Mouse (Mus musculus): ENCODE measurements around the gene Ank2.

Gene Ank2

DNA sequence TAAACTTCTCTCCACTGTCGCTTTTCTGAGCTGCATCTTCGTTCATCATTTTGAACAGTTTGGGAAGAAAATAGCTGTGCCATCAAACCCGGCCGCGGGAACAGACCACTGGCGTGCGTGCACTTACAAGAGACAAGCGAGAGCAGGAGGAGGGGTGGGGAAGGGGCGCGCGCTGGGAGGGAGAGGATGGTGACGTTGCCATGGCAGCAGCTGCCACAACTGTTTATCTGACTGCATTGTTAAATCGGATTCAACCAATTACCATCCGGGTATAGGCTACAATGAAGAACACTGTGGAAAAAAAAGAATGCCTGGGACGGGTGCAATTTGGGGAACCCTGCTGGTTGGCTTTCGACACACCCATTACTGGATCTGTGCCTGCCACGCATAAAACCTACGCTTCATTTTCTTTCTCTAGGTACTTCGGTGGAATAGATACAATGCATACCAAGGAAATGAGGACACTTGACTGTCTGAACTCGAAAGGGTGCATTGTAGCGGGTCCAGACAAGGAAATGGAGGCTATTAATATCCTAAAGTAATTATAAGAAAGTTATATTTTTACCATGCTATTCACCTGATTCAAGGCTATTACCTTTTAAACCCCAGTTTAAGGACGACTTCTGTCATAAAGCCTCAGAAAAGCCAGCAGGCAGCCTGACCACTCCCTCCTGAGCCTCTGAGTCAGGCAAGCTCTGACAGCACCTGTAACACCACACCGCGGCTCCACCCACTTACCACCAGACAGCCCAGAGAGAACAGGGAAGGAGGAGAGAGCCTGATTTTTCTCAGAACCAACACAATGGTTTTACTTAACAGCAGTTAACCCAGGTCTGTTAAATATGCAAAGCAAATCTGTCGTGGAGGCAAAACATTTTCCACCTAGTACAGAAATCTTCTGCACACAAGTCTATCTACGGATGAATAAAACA is 273.1 kb downstream of the Ank2 start:
- DNase-seq, result peak; percentile 95

DNA sequence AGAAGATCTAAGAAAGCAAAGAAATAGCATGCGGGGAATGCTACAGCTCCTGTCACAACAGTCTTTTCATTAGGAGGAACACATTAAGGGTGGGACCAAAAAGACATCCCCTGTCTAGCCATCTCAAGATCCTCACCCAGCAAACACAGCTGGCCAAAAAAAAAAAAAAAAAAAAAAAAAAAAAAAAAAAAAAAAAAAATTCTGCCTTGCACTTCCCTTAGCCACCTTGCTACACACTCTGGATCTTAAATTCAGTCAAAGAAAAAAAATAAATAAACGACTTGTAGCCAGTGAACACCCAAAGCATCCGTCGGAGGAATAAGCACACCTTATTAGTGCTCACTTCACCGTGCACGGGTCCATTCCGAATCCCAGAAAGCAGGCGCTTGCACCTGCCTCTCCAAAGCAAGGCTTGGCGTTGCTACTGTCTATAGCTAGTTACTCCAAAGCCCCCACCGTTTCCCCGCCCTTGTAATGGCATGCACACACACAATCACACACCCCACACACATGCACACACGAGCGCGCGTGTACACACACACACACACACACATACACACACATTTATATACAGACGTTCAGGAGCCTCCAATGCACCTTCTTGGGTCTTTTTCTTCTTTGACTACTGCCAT is 273.9 kb downstream of the Ank2 start:
- DNase-seq, result no peak

DNA sequence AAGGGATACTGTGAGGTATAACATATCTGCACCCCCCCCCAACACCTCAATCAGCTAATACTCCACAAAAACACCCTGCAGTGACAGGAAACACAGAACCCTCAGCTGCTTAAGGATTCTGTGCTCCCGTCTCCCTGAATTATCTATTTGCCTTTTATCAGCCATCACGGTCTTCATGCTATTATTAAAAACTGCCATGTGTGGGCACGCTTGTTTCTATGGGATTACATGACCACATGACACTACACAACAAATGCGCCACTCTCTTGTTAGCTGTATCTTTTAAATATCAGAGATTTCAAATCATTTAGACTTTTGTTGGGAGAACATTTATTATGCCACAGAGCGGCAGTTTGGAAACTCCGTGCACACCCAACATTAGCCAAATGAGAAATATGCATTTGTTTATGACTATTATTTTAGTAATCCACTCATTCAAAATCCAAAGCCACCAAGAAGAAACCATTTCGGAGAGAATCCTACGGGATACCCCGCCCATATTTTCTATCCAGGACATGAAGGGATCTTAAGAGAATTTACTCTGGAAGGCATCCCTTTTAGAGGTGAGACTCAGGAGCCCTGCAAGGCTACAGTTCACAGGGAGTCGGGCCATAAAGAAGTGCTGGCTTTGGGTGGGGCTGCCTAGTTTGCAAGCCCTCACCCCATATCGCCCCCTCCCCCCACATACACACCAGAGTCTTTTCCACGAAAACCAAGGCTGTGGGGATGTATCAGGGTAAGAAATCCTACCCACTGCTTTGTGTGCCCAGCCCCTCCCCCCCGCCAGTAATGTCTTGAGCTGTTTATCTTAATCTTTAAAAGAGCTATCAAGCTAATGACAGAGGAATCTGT is 274.6 kb downstream of the Ank2 start:
- peak; percentile 58 for DNase-seq

DNA sequence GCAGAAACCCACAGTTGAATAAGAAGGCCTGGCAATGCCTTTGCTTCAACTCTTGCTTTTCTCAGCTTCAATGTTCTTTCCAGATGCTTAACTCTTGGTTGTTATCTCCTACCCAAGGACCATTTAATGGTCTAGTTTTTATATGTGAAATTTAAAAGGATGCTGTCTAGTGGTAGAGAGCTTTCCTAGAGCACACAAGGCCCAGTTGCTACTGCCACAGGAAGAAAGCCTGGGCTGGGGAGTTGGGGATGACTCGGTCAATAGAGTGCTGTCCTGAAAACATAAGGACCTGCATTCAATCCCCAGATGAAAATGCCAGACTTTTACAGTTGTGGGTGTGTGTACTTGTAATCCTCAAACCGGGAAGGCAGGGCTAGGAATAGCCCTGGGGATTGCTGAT is 277.1 kb downstream of the Ank2 start:
- no peak for DNase-seq

DNA sequence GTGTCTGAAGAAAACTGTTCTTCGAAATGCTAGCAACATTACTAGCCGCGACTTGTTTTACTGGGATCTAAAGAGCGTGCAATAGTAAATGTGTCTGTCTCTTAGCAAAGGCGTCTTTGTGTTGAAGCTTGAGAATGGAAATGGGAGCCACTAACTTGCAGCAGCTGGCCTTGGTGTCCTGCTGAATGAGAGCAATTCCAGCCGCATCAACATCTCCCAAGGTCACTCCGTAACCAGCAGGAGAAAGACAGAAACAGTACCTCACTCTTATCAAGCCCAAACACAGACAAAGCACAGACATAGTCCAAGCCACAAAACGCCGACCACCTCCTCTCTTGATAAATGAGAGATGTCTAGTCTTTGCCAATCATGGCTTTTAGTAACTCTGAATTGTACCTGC is 278.3 kb downstream of the Ank2 start:
- DNase-seq, result no peak

DNA sequence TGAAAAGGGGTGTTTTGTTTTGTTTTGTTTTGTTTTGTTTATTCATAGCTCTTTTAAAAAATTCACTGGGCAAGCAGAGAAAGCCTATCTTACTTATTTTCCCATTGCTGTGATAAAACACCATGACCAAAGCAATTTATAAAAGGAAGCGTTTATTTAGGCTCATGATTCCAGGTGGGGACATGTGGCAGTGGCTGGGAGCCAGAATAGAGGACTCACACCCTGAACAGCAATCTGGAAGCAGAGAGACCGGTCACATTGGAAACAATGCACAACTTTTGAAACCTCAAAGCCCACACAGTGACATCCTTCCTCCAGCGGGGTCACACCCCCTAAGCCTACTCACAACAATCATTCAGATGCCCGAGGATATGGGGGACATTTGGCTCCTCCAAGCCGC is 285.6 kb downstream of the Ank2 start:
- no peak for DNase-seq

DNA sequence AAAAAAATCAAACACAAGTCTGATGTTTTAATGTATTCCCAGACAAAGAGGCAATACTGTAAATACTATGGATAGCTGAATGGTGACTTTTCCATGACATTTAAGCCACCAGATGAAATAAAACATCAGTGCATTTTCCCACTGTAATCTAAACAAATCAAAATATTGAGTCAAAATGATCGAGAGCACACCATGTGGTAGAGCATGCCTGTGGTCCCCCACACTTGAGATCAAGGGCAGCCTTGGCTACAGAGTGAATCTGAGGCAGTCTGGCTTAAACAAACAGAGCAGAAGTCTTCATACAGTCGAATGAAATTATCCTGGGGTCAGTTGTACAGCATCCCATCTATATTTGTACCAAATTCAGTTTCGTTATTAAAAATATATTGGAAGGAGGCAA is 288.0 kb downstream of the Ank2 start:
- no peak for DNase-seq

DNA sequence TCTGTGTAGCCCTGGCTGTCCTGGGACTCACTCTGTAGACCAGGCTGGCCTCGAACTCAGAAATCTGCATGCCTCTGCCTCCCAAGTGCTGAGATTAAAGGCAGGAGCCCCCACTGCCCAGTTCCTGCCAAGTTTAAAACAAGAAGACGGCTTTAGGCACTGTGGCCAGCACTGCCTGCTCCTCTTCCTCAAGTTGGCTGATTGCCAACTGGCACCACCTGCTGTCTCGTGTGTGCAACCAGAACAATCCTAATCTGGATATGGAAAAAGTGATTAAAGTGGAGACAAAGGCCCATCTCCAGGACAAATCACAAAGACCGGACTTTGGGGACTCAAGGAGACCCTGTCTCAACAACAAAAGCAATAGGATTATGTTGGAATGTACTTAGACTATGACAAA is 288.6 kb downstream of the Ank2 start:
- peak; percentile 61 for DNase-seq

DNA sequence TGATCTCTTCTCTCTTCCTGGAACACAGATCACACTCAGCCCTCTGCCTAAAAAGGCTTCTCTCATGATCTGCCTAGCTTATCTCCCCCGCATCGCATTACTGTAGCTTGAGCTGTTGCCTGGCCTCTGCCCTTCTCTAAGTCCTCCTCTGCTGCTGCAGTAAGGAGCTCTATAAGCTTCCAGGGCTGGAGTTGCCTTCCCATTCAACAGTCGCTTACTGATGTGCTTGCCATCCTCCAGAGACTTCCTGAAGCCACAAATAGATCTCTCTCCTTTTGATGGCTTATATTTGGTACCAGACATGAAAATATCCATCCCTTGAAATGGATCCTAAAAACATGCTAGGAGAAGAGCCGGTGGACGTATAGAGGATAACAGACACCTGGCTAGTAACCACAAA is 290.3 kb downstream of the Ank2 start:
- no peak for DNase-seq

DNA sequence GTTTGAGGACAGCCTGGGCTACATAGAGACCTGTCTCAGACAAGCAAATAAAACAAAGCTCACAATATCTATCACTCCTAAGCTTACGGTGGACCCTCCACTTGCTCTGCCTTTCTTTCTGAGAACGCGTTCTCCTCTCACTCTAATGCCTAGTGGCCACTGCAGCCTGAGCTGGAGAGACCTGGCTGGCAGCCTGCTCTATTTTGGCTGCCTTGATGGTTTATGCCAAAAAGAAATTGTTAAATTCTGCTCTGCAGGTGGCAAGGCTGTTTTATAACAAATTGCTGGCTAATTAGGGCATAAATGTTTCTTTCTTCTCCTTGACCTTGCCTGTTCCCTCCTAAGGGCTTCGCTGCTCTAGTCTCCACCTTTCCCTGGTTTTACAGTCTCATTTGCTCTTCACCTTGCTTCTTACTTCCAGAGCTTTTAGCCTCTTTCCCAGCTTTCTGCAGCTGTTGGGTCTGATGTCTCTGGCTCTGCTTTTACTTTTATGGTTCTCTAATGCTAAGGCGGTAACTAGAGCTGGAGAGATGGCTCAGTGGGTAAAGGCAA is 293.2 kb downstream of the Ank2 start:
- no peak for DNase-seq

DNA sequence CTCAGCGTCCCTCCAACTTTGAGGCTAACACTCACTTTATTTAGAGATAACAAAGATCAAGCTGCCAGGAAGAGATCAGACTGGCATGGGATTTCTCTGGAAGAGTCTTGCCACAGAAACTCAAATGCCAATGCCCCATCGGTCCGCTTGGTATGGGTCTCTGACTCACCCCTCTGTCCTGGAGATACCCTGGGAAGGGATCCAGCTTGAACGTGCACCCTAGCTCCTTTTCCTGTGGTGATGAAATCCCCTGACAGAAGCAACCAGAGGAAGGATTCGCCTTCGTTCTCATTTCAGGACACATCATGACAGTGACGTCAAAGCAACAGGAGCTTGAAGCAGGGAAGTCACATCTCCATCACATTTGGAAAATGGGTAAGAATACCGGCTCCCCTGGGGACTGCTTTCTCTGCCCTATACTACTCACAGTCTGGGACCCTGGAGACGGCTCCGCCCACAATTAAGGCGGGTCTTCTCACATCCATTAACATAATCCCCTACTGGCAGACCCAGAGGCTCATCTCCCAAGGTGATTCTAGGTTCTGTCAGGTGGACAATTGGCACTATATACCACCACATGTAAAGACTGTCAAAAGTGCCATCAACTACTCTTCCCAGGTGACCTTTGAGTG is 296.6 kb downstream of the Ank2 start:
- DNase-seq, result no peak

DNA sequence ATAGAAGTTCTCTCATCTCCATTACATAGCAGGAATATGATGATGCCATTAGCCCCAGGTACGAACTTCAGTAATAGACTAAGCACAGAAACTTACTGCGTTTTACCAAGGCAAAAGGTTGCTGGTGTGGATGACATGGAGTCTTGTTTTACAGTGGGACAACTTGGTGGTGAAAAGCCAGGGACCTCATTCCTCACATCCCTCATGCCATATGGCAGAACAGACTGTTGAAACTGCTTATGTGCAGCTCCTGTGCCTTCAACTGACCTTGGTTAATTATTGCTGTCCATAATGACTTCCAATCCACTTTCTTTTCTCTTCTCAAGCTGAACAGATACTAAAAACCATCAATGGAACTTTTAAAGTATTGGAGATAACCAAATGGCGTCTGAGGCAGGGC is 298.4 kb downstream of the Ank2 start:
- DNase-seq, result no peak

DNA sequence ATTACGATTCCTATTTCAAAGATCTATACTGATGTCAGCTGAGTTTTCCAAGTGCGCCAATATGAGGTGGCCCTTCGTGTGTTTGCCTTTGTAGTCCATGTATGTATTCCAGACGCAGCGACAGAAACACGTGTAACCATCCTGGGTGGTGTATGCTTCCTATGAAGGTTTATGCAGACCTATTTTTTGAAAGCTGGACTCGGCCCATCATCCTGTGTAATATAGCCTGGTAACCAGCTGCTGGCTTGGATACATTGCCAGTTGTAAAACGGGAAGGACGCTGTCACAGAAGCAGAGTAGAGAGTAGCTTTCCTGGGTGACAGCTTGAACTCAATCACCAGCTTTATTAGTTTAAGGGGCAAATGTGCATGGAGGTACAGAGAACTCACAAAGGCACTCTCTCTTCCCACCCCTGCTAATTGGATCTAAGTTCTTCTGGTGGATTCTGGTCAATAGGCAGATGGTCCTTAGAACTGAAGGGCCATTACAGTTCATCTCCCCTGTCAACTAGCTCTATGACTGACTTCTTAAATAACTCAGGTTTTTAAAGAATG is 300.0 kb downstream of the Ank2 start:
- DNase-seq, result peak; percentile 70

DNA sequence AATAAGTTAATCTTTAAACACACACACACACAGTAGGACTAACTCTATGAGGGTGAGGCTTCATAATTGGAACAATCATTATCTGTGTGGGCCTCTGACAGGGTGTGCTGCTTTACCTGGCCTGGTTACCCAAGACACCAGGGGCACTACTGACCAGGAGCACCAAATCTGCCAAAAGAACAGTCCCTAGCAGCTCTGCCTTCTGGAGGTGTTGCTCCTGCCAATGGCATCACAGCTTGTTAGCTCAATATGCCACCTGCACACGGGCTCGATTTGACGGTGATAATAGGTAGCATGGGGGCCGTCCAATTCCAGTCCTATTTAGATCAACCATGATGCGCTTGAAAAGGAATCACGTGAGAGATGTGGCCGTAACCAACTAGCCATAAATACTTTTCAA is 300.5 kb downstream of the Ank2 start:
- no peak for DNase-seq

DNA sequence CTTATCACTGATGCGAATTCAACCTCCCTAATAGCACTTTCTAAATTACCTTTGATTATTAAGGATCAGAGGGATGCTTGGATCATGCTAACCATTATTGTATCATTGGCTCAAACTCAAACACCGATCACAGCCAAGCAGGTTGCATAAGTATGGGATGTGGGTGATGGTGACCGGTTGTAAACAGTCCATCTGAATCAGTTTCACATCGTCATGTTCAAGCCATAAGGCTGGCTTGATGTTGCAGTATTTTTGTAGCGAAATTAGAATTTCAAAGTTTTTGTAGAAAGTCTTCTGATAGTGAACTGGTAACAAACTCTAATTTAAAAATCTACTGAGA is 310.4 kb downstream of the Ank2 start:
- DNase-seq, result no peak

DNA sequence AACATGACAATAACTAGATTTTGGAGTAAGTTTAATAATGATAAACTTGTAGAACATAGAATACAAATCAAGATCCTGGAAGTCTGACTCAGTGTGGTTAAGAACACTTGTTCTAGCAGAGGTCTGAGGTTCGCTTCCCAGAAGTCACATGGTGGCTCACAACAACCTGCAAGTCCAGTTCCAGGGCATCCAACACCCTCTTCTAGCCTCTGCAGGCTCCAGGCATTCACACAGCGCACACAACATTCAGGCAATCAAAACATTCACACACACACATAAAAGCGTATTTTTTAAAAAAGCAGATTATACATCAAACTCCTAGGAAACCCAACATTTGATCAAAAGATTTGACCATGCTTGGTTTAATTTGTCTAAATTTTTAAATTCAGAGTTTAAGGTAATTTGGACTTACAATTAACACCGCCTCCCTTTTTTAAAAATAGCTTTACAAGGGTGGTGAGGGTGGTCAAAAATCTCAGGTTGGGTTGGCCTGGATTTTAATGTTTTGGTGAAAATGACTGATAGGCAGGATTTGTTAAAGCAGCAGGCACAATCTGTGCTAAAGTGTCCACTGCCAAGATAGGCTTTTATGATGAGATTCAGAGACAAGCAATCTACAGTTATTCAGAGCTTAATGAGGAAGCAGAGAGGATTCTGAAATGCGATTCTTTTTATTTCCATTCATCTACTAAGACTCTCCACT is 310.9 kb downstream of the Ank2 start:
- no peak for DNase-seq

DNA sequence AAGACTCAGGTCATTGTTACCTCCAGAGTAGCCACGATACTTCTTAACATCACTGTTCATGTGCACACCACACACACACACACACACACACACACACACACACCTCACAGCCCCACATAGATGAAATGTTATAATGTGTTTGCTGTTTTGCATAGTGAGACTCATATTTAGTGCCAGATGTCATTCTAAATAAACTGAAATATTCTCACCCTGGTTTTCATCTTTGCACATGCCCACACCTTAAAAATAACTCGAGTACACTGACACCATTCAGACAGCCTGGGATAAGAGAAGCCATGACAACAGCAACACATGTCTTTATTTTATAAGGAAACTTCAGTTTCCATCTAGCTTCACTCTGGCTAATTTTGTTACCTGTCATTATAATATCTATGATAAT is 312.1 kb downstream of the Ank2 start:
- no peak for DNase-seq

DNA sequence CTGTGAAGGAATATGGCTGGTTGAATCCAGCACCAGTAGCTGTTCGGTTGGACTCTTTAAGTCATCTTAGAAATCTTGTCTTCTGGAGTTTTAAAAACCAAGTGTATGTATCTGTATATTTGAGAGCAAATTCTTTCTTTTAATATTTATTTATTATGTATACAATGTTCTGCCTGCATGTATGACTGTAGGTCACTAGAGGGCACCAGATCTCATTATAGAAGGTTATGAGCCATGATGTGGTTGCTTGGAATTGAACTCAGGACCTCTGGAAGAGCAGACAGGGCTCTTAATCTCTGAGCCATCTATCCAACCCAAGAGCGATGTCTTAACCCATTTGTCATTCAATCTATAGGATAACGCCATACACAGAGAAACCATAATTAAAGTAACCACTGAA is 312.9 kb downstream of the Ank2 start:
- DNase-seq, result no peak

DNA sequence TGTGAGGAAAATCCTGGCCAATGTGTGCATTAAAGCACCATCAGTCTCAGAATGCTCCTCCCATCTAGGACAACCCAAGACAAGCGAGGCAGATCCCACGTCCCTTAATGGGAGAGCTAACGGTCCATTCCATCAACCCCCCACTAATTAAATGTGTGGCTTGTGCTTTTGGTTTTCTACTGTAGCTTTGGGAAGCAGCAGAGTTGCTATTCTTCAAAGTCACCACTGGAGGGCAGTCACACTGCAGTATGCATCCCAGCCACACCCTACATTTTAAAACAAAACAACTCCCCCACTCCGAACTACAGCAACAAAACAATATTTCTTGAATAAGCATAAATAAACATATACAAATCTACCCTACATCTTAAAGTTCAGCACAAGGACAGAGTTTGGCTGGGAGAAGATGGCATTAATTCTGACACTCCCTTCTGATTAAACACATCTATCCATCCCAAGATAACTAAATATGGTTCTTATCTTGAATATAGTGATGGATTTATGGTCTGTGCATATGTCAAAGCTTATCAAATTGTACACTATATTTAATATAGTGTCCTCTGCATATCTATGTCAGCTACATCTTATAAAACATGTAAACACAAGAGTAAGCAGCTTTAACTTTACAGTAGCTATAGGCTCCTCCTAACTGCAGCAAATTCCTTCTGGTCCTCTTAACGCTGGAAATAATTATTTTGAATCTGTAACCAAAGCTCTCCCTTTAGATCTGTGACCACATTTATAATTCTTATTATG is 315.0 kb downstream of the Ank2 start:
- DNase-seq, result peak; percentile 77

DNA sequence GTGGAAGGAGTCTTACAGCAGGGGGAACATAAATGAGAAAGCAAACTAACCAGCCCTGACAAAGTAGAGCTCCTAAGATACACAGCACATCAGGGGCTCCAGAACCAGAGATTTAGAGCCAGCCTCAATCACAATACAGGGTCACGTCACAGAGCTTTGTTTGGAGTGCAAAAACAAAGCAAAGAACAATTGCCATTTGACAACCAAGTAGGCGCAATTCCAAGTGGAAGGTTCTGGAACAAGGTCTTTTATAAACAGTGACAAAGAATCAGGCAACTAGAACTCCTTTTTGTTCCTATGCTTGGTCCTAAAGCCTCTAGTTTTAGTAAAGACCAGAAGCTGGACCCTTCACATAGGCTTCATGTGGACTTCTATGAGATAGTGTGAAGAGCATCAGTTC is 326.5 kb downstream of the Ank2 start:
- DNase-seq, result no peak

DNA sequence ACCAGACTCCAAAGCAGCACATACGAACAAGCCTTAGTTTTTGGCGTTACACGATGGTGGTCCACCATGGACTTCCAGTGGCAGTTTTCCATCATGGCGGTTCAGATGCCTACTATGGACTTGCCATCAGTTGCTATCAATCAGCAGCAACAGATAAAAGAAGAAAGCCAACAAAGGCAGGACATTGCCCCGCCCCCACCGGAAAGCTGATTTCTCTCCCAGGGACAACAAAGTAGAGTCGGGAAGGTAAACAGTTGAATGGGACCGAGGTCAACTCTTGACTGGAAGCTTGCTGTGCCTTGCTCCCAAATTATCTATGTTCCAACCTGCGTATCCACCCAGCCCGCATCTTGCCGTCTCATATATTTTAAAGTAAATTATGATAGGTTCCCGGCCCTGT is 328.9 kb downstream of the Ank2 start:
- DNase-seq, result no peak
